Mouse (Mus musculus): ENCODE data around the gene 1810062G17Rik. TPM values are rescaled to one million over a fixed set of nuclear protein-coding genes. Genes with fewer than 3 reads are reported as not detected.

1810062G17Rik gene
- total RNA-seq, 1 experiment, result 1.3 TPM

GRCm38 (mm10) chr3:36460717-36461116, 15.0 kb upstream of the 1810062G17Rik start:
- Histone ChIP-seq H3K4me1 (ENCODE audit: control insufficient read depth in 2 of 2, insufficient read depth in 2 of 2, low read length in 2 of 2, poor library complexity in 1 of 2) (peaks cover 1 to 2% of the 10 kb centered on the region in 2 experiments; a peak in 3 of 4 replicates), H3K36me3 (ENCODE audit: control insufficient read depth, insufficient read depth, low read length, poor library complexity, severe bottlenecking) (no peaks in the 10 kb centered on the region), H3K9ac (ENCODE audit: insufficient read depth, low read depth, low read length, poor library complexity, severe bottlenecking) (no peak overlapping the region), H3K4me3 (ENCODE audit: insufficient read depth in 1 of 2, low read depth in 1 of 2, low read length in 2 of 2, poor library complexity in 1 of 2, severe bottlenecking in 1 of 2) (no peak overlapping the region), H3K27ac (ENCODE audit: insufficient read depth, low read depth, low read length, poor library complexity, severe bottlenecking) (no peak overlapping the region), H3K9me3 (ENCODE audit: control insufficient read depth, insufficient read depth, low read depth, low read length) (no peaks in the 10 kb centered on the region)
- TF ChIP-seq HCFC1 (IDR thresholded peaks at IDR 0.05; ENCODE audit: borderline replicate concordance, insufficient read depth, low read length), result no peak
- TF ChIP-seq ZC3H11A (IDR thresholded peaks at IDR 0.05; ENCODE audit: borderline replicate concordance, low read depth, low read length), result no peak
- no peak for TF ChIP-seq CHD2 (IDR thresholded peaks at IDR 0.05; ENCODE audit: low read depth, low read length)
- TF ChIP-seq MAFK (IDR thresholded peaks at IDR 0.05; ENCODE audit: insufficient read depth, low read depth, low read length), result no peak
- no peak for TF ChIP-seq ZNF384 (IDR thresholded peaks at IDR 0.05; ENCODE audit: low read depth, low read length)
- in situ Hi-C loops (cut with MboI; ENCODE audit: low sequenced_read_pairs in 2 of 2, unreplicated experiment in 2 of 2), result no loop called here
- no peak for DNase-seq (ENCODE audit: low read depth, low spot score)

DNA sequence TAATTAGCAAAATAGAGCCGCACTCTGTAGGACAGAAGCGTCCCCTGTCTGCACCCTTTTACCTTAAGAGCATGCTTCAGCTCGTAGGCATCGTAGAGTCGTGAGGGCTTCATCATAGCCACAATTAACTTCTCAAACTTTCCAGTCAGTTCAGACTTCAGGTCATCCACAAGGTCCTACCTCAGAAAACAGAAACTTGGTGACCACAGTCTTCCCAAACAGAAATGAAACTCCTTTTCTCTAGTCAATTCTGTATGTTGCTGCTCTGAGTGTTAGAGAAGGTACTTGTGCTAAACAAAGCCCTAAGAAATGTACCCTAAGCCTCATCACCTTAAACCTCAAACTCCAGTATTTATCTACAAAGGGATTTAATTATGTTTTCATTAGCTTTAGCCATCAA, 13.9 kb upstream of the 1810062G17Rik start:
- Histone ChIP-seq H3K4me1 (ENCODE audit: control insufficient read depth in 2 of 2, insufficient read depth in 2 of 2, low read length in 2 of 2, poor library complexity in 1 of 2) (peaks cover 2 to 4% of the 10 kb centered on the region in 2 experiments; a peak in 3 of 4 replicates), H3K9me3 (ENCODE audit: control insufficient read depth, insufficient read depth, low read depth, low read length) (no peaks in the 10 kb centered on the region), H3K36me3 (ENCODE audit: control insufficient read depth, insufficient read depth, low read length, poor library complexity, severe bottlenecking) (no peaks in the 10 kb centered on the region), H3K27ac (ENCODE audit: insufficient read depth, low read depth, low read length, poor library complexity, severe bottlenecking) (no peak overlapping the region), H3K9ac (ENCODE audit: insufficient read depth, low read depth, low read length, poor library complexity, severe bottlenecking) (no peak overlapping the region), H3K4me3 (ENCODE audit: insufficient read depth in 1 of 2, low read depth in 1 of 2, low read length in 2 of 2, poor library complexity in 1 of 2, severe bottlenecking in 1 of 2) (no peak overlapping the region)
- no peak for TF ChIP-seq CHD2 (IDR thresholded peaks at IDR 0.05; ENCODE audit: low read depth, low read length)
- DNase-seq (ENCODE audit: low read depth, low spot score), result no peak
- in situ Hi-C loops (cut with MboI; ENCODE audit: low sequenced_read_pairs in 2 of 2, unreplicated experiment in 2 of 2), result no loop called here

DNA sequence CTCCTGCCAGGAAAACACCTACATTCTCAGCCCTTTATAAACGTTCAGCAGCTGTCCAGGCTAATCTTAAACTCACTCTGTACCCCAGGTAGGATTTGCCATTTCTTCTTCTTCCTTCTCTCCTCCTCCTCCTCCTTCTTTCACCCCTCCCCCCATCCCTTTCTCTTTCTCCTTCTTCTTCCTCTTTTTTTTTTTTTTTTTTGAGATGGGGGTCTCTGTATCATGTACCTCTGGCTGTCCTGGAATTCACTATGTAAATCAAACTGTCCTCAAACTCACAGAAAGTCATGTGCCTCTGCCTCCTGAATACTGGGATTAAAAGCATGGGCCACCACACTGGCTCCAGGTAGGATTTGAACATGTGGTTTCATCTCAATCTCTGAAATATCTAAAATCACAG, 13.4 kb upstream of the 1810062G17Rik start:
- in situ Hi-C loops (cut with MboI; ENCODE audit: low sequenced_read_pairs in 2 of 2, unreplicated experiment in 2 of 2), result no loop called here
- Histone ChIP-seq H3K27ac (ENCODE audit: insufficient read depth, low read depth, low read length, poor library complexity, severe bottlenecking) (no peak overlapping the region), H3K9ac (ENCODE audit: insufficient read depth, low read depth, low read length, poor library complexity, severe bottlenecking) (no peak overlapping the region), H3K4me1 (ENCODE audit: control insufficient read depth in 2 of 2, insufficient read depth in 2 of 2, low read length in 2 of 2, poor library complexity in 1 of 2) (peaks cover 2 to 4% of the 10 kb centered on the region in 2 experiments; a peak in 3 of 4 replicates), H3K9me3 (ENCODE audit: control insufficient read depth, insufficient read depth, low read depth, low read length) (no peaks in the 10 kb centered on the region), H3K4me3 (ENCODE audit: insufficient read depth in 1 of 2, low read depth in 1 of 2, low read length in 2 of 2, poor library complexity in 1 of 2, severe bottlenecking in 1 of 2) (no peak overlapping the region), H3K36me3 (ENCODE audit: control insufficient read depth, insufficient read depth, low read length, poor library complexity, severe bottlenecking) (no peaks in the 10 kb centered on the region)
- DNase-seq (ENCODE audit: low read depth, low spot score), result no peak
- TF ChIP-seq HCFC1 (IDR thresholded peaks at IDR 0.05; ENCODE audit: borderline replicate concordance, insufficient read depth, low read length) (no peak), ZC3H11A (IDR thresholded peaks at IDR 0.05; ENCODE audit: borderline replicate concordance, low read depth, low read length) (no peak), MAFK (IDR thresholded peaks at IDR 0.05; ENCODE audit: insufficient read depth, low read depth, low read length) (no peak), ZNF384 (IDR thresholded peaks at IDR 0.05; ENCODE audit: low read depth, low read length) (no peak), CHD2 (IDR thresholded peaks at IDR 0.05; ENCODE audit: low read depth, low read length) (no peak)

DNA sequence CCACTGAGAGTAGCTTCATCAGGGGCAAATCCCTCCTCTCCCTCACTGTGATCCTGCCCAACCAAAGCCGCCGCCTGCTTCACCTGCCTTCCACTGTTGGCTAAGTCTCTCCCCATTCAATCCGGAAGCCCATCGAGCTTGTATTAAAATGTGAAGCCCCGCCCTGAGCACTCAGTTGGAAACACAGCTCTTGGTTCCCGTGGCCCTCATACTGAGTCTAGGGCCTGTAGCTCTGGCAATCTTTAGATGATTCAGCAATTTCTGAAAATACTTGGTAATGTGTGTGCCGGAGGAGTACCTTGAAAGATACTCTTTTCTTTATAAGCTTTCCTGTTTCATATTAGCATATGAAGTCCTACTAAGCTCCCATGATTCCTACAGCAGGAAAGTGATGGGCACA, 10.2 kb upstream of the 1810062G17Rik start:
- H3K9me3 ChIP-seq (ENCODE audit: control insufficient read depth, insufficient read depth, low read depth, low read length), result no peaks in the 10 kb centered on the region
- H3K36me3 ChIP-seq (ENCODE audit: control insufficient read depth, insufficient read depth, low read length, poor library complexity, severe bottlenecking), result no peaks in the 10 kb centered on the region
- in situ Hi-C loops (cut with MboI; ENCODE audit: low sequenced_read_pairs in 2 of 2, unreplicated experiment in 2 of 2), result no loop called here
- no peak overlapping the region for H3K4me3 ChIP-seq (ENCODE audit: insufficient read depth in 1 of 2, low read depth in 1 of 2, low read length in 2 of 2, poor library complexity in 1 of 2, severe bottlenecking in 1 of 2)
- H3K27ac ChIP-seq (ENCODE audit: insufficient read depth, low read depth, low read length, poor library complexity, severe bottlenecking), result no peak overlapping the region
- peaks cover 2 to 4% of the 10 kb centered on the region in 2 experiments; a peak in 3 of 4 replicates for H3K4me1 ChIP-seq (ENCODE audit: control insufficient read depth in 2 of 2, insufficient read depth in 2 of 2, low read length in 2 of 2, poor library complexity in 1 of 2)
- no peak overlapping the region for H3K9ac ChIP-seq (ENCODE audit: insufficient read depth, low read depth, low read length, poor library complexity, severe bottlenecking)
- TF ChIP-seq MAFK (IDR thresholded peaks at IDR 0.05; ENCODE audit: insufficient read depth, low read depth, low read length), result peak; percentile 73
- TF ChIP-seq CHD2 (IDR thresholded peaks at IDR 0.05; ENCODE audit: low read depth, low read length), result no peak
- DNase-seq (ENCODE audit: low read depth, low spot score), result no peak

- no peak for TF ChIP-seq ZC3H11A (IDR thresholded peaks at IDR 0.05; ENCODE audit: borderline replicate concordance, low read depth, low read length)
- TF ChIP-seq ZNF384 (IDR thresholded peaks at IDR 0.05; ENCODE audit: low read depth, low read length), result no peak
- TF ChIP-seq MAFK (IDR thresholded peaks at IDR 0.05; ENCODE audit: insufficient read depth, low read depth, low read length), result no peak
- TF ChIP-seq HCFC1 (IDR thresholded peaks at IDR 0.05; ENCODE audit: borderline replicate concordance, insufficient read depth, low read length), result no peak
- no peak for TF ChIP-seq CHD2 (IDR thresholded peaks at IDR 0.05; ENCODE audit: low read depth, low read length)
- Histone ChIP-seq H3K9ac (ENCODE audit: insufficient read depth, low read depth, low read length, poor library complexity, severe bottlenecking) (no peak overlapping the region), H3K9me3 (ENCODE audit: control insufficient read depth, insufficient read depth, low read depth, low read length) (no peaks in the 10 kb centered on the region), H3K36me3 (ENCODE audit: control insufficient read depth, insufficient read depth, low read length, poor library complexity, severe bottlenecking) (no peaks in the 10 kb centered on the region), H3K27ac (ENCODE audit: insufficient read depth, low read depth, low read length, poor library complexity, severe bottlenecking) (no peak overlapping the region), H3K4me1 (ENCODE audit: control insufficient read depth in 2 of 2, insufficient read depth in 2 of 2, low read length in 2 of 2, poor library complexity in 1 of 2) (peaks cover 2 to 4% of the 10 kb centered on the region in 2 experiments; a peak in 2 of 4 replicates), H3K4me3 (ENCODE audit: insufficient read depth in 1 of 2, low read depth in 1 of 2, low read length in 2 of 2, poor library complexity in 1 of 2, severe bottlenecking in 1 of 2) (no peak overlapping the region)
- in situ Hi-C loops (cut with MboI; ENCODE audit: low sequenced_read_pairs in 2 of 2, unreplicated experiment in 2 of 2), result no loop called here
- DNase-seq (ENCODE audit: low read depth, low spot score), result no peak
These were observed 8.1 kb upstream of the 1810062G17Rik start for GRCm38 (mm10) chr3:36467632-36468031.
